Mouse (Mus musculus) hematopoietic stem cell, adult 5-6 weeks (primary cell): Measurements from ENCODE around the gene Stat3. TPM values are rescaled to one million over a fixed set of nuclear protein-coding genes. Genes with fewer than 3 reads are reported as not detected.

Experiments used
- ATAC-seq, 2 experiments: fragments of 125-278 bp in 1 of 2; replicated peaks in 1 of 2; 2 replicates each; pipeline ENCODE4 v1.8.0; 2016 to 2017; ENCODE audit warnings: inconsistent platforms in 2 of 2, mild to moderate bottlenecking in 2 of 2, moderate number of reproducible peaks in 2 of 2, low read depth in 1 of 2, moderate TSS enrichment in 1 of 2; ENCODE audit not compliant: low FRiP score in 2 of 2, poor library complexity in 2 of 2, severe bottlenecking in 2 of 2, insufficient read depth in 1 of 2, low TSS enrichment in 1 of 2
- total RNA-seq: library from RNA; stranded (forward); fragments of 172-1452, 232-1000 nt; gene quantifications from 2 replicates; pipeline ENCODE4 v1.2.3, GENCODE M21; 2017

Stat3 gene
- total RNA-seq, 1 experiment from 2014 or later, result 108 TPM

DNA sequence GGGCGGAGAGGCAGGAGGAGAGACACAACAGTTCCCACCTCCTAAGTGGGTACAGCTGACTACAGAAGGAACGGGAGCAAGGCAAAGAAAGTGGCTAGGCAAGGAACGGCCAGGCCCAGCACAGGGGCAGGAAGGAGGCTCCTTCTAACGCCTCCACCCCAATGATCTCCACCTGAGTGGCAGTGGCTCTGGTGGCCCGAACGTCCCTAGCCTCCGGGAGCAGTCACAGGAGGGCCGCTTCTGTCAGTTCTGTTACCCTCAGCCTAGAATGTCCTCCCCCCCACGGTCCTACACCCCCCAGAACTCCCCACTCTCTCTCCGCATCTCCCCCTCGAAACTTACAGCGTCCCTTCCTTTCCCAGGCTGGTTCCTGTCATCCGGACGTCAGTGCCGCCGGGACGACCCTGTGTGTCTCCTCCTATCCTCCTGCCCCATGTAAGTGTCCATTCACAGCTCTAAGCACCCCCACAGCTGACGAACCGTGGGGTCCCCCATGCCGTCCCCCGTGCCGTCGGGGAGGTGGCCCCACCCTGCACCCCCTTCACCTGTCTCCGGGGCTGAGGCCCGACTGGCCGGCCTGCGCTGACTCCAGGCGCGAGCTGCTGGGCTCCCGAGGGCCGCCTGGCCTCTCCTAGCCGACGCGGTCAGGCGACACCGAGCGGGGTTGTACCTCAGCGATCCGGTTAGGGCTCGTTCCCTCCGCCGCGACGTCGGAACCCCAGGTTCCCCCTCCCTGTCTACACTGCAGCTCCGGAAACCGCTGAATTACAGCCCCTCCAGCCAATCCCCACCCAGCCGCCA is 429 bp downstream of the Stat3 start:
- ATAC-seq, result no peak; a peak in 1 of 4 replicates

DNA sequence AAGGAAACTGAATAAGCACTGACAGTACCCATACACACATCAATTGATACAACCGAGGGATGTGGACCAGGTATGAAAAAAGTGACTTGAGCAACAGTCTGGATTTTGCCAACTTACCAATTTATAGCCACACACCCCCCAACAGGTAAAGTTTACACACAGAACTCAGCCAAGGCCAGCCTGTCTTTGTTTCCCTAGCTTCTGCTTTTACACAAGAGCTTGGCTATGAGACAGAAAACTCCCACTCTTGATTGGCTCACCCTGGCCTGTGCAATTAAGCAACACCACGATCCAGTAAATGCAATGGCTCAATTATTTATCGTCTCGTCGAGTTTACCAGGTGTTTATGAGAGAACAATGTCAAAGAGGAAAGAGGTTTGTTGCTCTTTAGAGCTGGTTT is 1.2 kb downstream of the Stat3 start:
- ATAC-seq, result 0 out of 4 replicates have a peak, but pooled peaks of 1 of the 2 experiments have one; percentile 31

DNA sequence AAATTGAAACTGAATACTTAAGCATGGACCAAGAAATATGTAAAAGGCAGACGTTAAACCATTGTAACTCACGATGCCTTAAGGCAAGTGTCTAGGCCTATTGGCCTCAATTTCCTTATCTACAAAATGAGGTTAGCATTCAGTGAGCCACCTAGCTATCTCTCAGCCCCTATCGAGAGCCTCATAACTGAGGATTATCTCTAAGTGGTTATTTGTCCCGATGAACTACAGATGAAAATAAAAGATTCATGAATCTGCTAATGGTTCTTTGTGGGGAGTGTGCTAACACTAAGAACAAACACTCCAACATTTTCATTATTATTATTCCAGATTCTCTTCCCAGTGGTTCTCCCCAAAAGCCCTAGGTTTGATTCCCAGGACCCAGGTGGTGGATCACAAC is 2.0 kb downstream of the Stat3 start:
- ATAC-seq, result no peak

DNA sequence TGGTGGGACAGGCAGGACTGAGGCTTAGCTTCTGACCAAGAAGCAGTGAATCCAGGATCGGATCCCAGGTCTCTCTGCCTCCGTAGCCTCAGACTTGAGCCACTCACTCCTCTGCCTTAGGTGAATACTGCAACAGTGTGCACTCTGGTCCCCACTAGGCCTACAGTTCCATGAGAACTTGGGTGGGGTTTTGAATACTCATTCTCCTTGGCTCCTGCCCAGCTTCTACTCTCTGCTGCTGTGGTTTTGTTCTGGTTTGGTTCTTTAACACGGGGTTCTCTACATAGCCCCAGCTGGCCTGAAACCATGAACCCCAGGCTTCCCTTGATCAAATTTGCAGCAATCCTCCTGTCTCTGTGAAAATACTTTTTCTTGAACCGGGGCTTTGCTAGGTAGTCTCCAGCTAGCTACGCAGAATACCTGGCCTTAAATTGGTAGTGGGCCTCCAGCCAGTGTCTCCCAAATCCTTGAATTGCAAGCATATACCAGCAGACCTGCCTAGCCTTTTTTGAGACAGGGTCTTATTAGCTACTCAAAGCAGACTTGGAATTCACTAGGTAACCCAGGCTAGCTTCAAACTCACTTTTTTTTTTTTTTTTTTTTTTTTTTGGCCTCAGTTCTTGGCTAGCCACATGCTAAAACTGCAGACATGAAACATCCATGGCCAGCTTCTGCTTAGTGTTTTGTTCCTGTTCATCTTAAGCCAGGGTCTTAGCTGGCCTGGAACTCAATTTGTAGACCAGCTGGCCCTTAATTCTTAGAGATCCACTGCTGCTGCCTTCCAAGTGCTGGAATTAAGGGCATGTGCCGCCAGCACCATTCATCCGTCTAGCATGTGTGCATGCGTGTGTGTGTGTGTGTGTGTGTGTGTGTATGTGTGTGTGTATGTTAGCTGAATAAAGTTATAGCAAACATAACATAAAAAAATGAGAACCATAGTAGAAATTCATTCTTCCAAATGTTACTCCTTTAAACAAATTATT is 3.7 kb downstream of the Stat3 start:
- peak; percentile 5 to 17; a peak in 2 of 4 replicates for ATAC-seq

DNA sequence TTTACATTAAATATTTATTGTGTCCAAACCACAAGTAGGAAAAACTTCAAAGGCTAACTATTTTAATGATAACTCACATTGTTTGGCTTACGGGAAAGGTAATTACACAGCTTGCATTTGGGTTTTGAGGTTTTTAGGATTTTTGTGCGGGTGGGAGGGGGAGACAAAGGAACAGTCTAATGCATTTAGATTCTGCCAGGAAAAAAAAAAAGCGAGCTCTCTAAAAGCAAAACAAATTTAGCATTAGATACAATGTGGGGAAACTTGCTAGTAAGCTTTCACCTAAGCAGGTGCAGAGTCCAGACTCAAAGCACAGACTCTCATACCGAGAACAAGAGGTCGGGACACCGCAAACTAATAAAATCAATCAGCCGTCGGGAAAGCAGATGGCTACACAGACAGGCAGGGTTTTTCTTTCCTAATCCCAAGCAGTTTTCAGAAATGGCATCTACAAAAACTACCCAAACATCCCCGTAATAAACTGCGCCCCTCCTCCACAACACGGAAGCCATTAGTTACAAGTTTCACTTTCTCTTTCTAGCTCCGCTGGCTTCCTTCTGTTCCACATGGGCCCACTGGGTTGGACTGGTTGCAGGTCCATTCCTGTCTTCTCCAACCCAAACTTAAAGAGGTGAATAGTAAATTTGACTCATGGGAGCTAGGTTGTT is 8.0 kb downstream of the Stat3 start:
- peak; percentile 67 to 68; a peak in 3 of 4 replicates for ATAC-seq

DNA sequence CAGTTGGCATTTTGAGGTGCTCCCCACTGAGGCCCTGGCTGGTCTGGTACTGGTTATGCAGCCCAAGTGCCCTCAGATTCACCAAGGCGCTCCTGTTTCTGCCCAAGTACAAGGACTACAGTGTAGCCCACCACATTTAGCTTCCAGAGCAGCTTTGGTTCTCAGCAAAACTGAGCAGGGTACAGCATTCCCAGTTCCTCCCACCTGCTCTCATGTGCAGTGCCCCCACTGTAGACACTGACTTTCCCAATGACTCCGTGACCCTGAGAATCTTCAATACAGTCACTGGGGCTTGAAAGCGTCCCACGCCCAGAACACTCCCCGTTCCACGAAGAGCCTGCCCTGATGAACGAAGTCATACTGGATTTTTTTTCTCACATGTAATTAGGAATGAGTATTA is 8.7 kb downstream of the Stat3 start:
- no peak for ATAC-seq

DNA sequence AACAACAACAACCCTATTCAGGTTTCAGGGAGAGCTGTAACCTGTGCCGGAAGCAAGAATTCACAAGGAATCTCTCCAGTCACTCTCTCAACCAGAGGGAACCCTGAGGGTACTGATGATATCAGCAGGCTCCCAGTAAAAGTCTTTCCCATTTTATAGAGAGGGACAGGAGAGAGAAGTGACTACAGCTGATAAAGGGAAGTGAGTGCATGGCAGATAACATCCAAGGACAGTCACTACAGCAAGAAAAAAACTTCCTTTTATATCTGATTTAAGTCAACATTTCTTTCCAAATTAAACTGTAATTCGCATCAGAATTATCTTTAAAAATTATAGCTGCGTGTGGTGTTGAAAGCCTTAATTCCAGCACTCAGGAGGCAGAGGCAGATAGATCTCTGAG is 12.0 kb downstream of the Stat3 start:
- no peak for ATAC-seq

DNA sequence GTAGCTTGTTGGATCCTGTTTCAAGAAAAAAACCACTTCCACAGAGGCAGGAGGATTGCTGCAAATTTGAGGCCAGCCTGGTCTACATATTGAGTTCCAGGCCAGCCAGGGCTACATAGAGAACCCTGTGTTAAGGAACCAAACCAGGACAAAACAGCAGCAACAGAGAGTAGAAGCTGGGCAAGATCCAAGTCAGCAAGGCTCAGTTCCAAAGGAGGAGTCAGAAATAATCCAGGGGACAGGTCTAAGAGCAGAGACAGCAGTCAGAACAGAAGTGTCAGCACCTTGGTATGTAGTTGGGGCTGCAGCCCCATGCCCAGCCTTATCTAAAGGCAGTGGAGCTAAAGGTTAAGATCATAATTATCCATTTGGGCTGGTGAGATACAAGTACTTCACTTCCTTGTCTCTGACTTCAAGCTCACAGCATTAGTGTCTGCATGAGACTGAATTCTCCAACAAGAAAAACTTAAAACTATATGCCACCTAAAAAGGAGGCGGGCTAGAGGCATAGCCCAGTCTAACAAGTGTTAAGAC is 14.9 kb downstream of the Stat3 start:
- ATAC-seq, result no peak

DNA sequence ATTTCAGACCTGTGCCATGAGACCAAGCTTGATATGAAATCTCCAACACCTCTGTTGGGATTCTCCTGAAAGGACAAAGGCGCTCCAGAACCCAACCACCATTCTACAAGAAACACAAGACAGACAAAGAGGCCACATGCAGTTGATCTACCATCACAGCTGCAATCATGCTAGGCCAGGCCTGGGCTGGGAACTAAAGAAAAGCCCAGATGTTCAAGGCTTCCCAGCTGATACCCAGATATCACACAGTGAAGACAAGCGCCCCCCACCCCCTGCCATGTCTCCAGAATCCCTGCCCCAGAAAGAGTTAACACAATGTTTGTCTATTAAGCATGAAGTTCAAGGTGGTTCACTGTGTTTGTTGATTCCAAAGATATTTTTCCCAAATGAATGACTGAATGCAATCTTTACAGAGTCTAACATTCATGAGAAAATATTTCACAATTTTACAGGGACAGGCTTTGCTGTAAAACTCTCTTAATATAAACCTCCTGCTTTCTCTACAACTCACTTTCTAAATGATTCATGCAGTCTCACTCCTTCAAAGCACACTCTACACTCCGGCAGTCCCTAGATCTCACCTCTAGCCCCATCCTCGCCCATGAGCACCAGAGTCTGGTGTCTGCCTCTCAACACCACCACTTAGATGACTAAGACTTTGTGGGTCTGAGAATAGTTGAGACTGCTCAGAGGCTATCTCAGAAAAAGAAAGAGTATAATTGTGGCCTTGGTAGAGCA is 18.3 kb downstream of the Stat3 start:
- ATAC-seq, result no peak

DNA sequence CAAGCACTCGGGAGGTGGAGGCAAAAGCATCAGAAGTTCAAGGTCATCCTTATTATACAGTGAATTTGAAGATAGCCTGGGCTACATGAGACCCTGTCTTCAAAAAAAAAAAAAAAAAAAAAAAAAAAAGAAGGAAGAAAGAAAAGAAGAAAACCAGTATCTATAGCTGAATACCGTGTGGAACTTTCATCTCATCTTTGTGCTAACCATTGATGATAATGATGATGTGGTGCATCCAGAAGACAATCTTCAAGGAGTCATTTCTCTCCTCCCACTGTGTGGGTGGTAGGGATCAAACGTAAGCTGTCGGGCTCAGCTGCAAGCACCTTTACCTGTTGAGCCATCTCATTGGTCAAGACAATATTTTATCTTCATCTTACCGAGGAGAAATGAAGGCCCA is 21.3 kb downstream of the Stat3 start:
- ATAC-seq, result no peak

DNA sequence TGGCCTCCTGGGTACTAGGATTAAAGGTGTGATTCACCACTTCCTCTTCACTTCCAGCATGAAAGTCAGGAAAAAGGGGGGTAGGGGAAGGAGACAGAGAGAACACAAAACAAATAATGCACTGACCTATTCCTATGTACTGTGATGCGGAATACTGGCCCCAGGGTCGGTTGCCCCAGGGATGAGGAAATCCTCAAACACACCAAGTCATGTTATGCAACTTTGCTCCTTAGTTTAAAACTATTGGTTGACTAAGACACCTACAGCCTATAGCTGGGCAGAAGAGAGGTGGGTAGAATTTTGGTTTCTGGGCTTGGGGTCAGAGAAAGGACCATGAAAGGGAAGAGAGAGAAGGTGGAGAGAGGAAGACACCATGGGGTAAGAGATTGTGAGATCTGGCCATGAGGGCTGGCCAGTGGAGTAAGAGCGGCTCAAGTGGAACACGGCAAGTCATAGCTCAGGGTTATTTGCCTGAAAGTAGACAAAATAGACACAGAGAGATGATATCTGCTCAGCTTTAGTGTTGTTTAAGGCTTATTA is 22.8 kb downstream of the Stat3 start:
- ATAC-seq, result peak in 1 of 2 experiments; percentile 51; a peak in 1 of 4 replicates

DNA sequence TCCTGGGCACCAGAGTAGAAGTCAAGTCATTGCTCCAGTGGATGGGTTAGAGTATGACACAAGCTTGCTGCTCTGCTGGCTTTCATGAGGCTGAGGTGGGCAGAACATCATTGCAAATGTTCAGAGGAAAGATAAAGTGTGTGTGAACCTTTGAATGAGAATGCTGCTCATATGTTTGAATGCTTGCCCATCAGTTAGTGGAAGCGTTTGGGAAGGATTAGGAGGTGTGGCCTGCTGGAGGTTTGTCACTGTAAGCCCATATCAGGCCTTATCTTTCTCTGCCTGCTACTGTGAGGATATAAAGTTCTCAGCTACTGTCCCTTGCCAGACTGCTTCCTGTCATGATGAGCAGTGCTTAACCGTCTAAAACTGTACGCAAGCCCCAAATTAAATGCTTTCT is 24.3 kb downstream of the Stat3 start:
- no peak for ATAC-seq

DNA sequence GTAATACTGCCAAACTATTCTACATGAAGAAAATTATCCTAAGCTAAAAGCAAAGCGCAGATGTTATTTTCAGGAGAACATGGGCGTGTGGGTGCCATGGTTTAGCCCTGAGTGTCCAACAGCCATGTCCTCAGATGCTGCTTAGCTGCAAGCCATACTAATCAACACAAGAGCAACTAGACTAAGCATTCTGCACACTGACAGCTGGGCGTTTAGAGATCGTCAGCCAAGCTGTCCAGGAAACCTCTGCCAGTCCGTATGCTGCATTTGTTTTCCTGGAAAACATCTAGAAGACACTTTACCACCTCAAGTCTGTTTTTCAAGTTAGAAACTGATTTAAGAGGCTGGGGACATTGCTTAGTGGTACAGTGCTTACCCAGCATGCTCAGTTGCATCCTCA is 24.9 kb downstream of the Stat3 start:
- no peak for ATAC-seq

DNA sequence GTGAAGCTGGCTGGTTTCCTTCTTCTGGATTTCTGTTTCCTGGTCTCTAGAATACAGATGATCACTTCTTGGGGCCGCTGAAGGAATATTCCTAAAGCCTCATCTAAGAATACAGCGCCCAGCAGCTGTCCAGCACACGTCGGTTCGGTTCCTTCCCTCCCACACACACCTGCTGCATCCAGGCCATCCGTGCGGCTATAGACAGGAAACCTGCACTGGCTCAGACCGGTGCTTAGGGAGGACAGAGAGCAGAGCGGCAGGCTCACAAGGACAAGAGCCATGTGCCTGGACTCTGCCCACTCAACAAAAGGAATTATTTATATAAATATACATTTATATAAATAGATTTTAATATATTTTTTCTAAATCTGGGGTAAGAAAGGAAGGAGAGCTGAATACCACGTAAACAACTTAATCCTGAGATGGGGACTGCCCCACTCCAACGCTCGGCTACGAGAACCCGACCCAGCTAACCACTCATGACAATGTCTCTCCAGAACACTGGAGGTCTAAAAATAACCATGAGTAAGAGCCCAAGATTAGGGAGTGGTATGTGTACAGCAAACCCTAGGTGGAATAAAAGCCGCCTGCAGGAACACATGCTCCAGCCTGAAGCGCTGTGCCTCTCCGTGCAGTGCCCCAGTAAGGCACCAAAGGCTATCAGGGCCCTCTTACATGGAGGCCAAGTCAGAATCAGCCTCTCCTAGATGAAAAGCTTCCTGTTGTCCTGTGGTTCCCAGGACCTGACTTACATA is 26.8 kb downstream of the Stat3 start:
- ATAC-seq, result no peak

DNA sequence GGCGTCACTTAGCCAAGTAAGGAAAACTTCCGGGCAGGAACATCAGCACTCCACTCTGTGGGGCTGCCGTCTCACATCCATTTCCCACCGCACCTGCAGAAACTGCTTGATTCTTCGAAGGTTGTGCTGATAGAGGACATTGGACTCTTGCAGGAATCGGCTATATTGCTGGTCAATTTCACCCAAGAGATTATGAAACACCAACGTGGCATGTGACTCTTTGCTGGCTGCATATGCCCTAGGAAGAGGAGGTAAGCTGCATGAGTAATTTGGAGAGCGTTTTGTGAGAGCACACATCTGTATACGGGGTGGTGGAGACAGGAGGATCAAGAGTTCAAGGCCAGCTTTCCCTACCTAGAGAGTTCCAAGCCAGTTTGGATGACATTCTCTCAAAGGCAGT is 30.8 kb downstream of the Stat3 start:
- no peak for ATAC-seq

DNA sequence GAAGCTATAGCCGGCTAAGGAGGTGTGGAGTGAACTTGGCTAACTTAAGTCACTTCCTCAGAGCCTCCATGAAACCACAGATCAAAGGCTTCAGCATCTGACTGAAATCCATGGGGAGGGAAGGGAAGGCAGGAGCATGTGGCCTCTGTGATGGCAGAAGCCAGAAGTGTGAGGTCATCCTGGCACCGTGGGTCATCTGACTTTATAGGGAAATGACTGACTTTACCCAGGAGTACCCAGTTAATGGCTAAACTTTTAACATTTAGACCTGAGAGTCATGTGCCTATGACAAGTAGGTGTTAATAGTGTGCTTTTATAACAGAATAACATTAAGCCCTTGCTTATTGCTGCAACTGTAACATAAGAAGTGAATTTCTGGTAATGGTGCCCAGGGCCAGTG is 31.2 kb downstream of the Stat3 start:
- ATAC-seq, result no peak
